Mouse (Mus musculus): ENCODE measurements around the gene Ccdc85b. TPM values are rescaled to one million over a fixed set of nuclear protein-coding genes. Genes with fewer than 3 reads are reported as not detected.

Gene Ccdc85b
- polyA plus RNA-seq, 1 experiment from 2014 or later, result 7.1 TPM

DNA sequence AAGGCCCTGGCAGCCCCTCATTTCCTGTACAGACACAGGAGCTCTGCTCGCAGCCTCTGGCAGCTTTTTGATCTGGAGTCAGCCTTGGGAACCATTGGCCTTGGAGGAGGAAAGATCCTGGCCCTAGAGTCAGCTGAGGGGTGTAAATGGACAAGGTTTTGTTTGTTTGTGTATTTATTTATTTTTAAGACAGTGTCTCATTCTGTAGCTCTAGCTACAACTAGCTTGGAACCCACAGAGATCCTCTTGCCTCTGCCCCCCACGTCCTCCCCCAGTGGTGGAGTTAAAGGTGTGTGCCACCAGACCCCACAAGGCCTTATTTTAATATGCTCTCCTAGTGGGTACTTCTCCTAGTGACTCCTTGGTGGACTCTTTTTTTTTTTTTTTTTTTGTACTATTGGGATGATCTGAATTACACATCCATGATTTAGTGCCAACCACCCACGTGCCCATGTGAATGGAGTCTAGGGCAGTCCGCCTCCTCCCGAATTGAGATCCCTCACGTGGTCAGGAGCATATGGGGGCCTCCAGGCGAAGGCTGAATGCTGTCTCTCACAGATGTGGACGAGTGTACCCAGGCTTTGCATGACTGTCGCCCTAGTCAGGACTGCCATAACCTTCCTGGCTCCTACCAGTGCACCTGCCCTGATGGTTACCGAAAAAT is 19.4 kb upstream of the Ccdc85b start:
- Histone ChIP-seq H3K4me2 (no peak overlapping the region), H3K36me3 (ENCODE audit: poor library complexity, severe bottlenecking) (peaks cover 24% of the 10 kb centered on the region), H3K27me3 (no peaks in the 10 kb centered on the region), H3K4me3 (no peak overlapping the region), H3K27ac (no peak overlapping the region), H3K9me3 (replicated peaks) (no peaks in the 10 kb centered on the region), H3K9ac (no peak overlapping the region), H3K4me1 (peaks cover 26% of the 10 kb centered on the region)
- ATAC-seq, result no peak
- 84% methylated on average over 10 of the region's 10 CpGs for WGBS

DNA sequence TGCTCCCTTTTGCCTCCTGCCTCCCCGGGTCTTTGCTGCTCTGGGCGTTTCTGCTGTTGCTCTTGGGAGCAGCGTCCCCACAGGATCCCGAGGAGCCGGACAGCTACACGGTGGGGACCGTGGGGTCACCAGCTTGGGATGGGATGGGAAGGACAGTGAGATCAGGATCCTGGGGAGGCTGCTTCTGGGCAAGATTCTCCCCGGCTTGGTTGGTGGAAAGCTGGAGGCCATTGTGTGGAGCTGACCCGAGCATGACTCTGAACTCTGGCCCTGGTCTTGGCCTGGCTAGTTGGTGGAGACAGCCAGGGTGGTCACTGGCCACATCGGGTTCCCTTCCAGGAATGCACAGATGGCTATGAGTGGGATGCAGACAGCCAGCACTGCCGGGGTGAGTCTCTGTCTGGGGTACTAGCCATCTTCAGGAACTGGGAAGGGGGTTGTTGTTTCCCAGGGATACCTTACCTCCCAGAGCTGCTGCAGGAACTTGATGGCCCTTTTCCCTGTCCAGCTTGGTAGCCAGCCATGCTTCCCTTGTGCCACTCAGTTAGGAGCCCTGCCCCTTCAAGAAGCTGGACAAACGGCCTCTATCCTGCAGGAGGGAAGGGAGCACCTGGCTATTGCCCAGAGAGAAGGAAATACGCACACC is 17.5 kb upstream of the Ccdc85b start:
- H3K4me1 ChIP-seq, result peaks cover 26% of the 10 kb centered on the region
- peak overlapping the region; percentile 81 for H3K9ac ChIP-seq
- H3K4me3 ChIP-seq, result peak overlapping the region; percentile 58
- H3K27ac ChIP-seq, result peak overlapping the region; percentile 49; the same call in 1 of the 2 replicates
- 24% methylated on average over 13 of the region's 13 CpGs for WGBS
- no peaks in the 10 kb centered on the region for H3K9me3 ChIP-seq (replicated peaks)
- peaks cover 5% of the 10 kb centered on the region for H3K36me3 ChIP-seq (ENCODE audit: poor library complexity, severe bottlenecking)
- no peaks in the 10 kb centered on the region for H3K27me3 ChIP-seq
- peak overlapping the region; percentile 96 for H3K4me2 ChIP-seq
- peak; percentile 20; the same call in 1 of the 2 replicates for ATAC-seq

DNA sequence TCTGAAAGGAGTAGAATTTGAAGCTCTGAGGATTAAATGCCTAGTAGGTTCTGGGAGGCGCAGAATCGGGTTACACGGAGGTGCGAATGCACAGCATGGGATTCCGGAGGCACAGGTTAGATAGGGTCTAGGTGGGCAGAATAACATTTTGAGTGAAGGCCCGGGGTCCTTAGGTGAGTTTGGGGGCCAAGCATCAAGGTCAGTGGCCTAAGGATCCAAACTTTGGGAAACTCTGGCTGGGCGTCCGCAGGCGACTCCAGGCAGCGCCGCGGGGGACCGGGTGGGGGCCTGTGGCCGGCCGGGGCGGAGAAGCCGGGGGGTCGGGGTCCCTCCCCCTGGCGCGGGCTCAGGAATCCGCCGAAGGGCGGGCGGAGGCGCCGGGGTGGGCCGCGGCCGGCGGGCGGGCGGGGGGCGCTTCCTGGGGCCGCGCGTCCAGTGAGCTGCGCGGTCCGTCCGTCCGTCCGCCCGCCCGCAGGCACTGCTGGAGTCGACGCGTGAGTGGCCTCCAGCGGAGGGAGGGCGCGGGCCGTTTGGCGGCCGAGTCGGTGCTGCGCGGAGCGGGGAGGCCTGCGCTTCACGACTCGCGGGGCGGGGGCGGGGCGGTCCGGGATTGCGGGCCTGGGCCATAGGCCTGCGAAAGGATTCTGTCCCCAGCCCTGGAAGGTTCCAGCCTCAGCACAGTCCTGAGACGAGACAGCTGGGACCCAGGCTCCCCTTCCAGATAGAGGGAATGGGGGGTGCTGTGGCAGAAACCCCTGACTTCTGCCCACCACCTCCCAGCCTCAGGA is 16.8 kb upstream of the Ccdc85b start:
- peaks cover 26% of the 10 kb centered on the region for H3K4me1 ChIP-seq
- H3K4me2 ChIP-seq, result peak overlapping the region; percentile 96
- H3K36me3 ChIP-seq (ENCODE audit: poor library complexity, severe bottlenecking), result no peaks in the 10 kb centered on the region; the same call in 1 of the 2 replicates
- peak overlapping the region; percentile 81 for H3K9ac ChIP-seq
- WGBS, result 2% methylated on average over 24 of the region's 68 CpGs
- H3K9me3 ChIP-seq (replicated peaks), result no peaks in the 10 kb centered on the region
- ATAC-seq, result peak; percentile 56
- no peaks in the 10 kb centered on the region for H3K27me3 ChIP-seq
- H3K27ac ChIP-seq, result peak overlapping the region; percentile 49; the same call in 1 of the 2 replicates
- H3K4me3 ChIP-seq, result peak overlapping the region; percentile 58

DNA sequence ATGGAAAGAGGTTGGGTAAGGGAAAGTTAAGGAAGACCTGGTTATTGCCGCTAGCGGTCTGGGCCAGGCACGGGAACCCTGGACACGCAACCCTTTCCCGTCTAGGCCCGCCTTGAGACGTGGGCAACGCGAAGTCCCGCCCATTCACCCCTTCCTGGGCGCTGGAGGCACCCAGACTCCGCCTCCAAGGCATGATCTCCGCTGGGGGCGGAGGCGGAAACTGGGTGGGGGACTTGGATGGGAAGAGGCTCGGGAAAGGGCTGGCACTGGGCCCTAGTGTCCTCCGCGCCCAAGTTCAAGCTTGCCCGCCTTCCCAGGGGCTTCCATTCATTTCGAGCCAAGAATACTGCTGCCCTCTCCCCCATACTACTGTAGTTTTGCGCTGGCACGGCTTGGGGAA is 16.0 kb upstream of the Ccdc85b start, which contains the start of gene Efemp2:
Efemp2 (plus strand) TSS at position 235 of the 400 bp plus-strand sequence.
- Histone ChIP-seq H3K4me2 (peak within 1 kb of the TSS; percentile 96), H3K27ac (peak within 1 kb of the TSS; percentile 49), H3K9ac (peak within 1 kb of the TSS; percentile 81), H3K9me3 (replicated peaks) (no peaks in the 10 kb centered on the region), H3K4me1 (peaks cover 26% of the 10 kb centered on the region), H3K4me3 (peak within 1 kb of the TSS; percentile 58), H3K36me3 (ENCODE audit: poor library complexity, severe bottlenecking) (no peaks in the 10 kb centered on the region; the same call in 1 of the 2 replicates), H3K27me3 (no peaks in the 10 kb centered on the region)
- ATAC-seq, result peak; percentile 65
- WGBS, result 2% methylated on average over 22 of the region's 22 CpGs

DNA sequence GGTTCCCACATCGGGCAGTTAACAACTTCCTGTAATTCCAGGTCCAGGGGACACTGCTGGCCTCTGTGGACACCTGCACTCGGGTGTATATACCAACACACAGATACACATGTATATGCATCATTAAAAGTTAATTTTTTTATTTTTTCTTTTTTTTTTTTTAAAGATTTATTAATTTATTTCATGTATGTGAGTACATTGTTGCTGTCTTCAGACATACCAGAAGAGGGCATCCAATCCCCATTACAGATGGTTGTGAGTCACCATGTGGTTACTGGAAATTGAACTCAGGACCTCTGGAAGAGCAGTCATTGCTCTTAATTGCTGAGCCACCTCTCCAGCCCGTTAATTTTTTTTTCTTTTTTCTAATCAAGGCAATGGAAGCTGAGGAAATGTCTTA is 15.2 kb upstream of the Ccdc85b start:
- peaks cover 2% of the 10 kb centered on the region for H3K36me3 ChIP-seq (ENCODE audit: poor library complexity, severe bottlenecking)
- ATAC-seq, result no peak
- H3K27ac ChIP-seq, result no peak overlapping the region
- H3K9me3 ChIP-seq (replicated peaks), result no peaks in the 10 kb centered on the region
- H3K4me2 ChIP-seq, result no peak overlapping the region
- WGBS, result 79% methylated on average over 3 of the region's 3 CpGs
- H3K27me3 ChIP-seq, result no peaks in the 10 kb centered on the region
- peaks cover 26% of the 10 kb centered on the region for H3K4me1 ChIP-seq
- H3K4me3 ChIP-seq, result no peak overlapping the region
- no peak overlapping the region for H3K9ac ChIP-seq

DNA sequence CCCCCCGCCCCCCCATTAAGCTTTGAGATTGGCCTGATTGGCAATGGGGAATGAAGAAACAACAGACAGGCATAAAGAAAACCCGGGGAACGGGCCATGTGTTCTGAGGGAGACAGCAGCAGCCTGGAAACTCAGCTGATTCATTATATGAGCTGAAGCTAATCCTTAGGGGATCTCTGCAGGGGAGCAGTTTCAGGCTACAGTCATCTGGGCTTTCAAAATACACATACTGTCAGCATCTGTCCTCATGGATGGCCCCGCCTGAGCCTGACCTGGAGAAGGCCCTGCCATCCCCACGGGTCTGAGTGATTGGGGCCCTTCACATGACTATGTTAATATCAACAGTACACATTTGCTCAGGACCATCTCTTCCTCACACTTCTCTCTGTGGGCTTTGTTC is 14.2 kb upstream of the Ccdc85b start:
- no peak overlapping the region for H3K4me2 ChIP-seq
- H3K4me1 ChIP-seq, result peaks cover 26% of the 10 kb centered on the region
- H3K36me3 ChIP-seq (ENCODE audit: poor library complexity, severe bottlenecking), result peaks cover 12% of the 10 kb centered on the region
- no peaks in the 10 kb centered on the region for H3K9me3 ChIP-seq (replicated peaks)
- ATAC-seq, result no peak
- no peak overlapping the region for H3K27ac ChIP-seq
- no peak overlapping the region for H3K4me3 ChIP-seq
- WGBS, result 46% methylated on average over 5 of the region's 5 CpGs
- no peaks in the 10 kb centered on the region for H3K27me3 ChIP-seq
- no peak overlapping the region for H3K9ac ChIP-seq

DNA sequence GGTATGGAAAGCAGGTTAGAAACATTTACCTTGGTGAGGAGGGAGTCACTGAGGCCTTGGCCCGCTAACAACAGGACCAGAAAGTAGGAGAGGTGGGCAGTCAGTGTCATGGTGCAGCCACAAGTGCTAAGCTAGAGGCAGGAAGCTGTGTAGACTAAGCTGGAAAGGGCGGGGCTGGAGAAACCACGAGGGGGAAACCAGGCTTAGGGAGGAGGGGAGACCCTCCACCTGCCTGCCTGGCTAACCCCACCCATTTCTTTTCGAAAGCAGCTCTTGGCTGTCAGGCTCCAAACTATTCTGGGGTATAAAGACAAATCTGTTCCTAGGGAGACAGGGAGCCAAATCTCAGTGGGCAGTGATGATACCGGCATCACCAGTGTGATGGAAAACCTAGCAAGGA is 10.7 kb upstream of the Ccdc85b start, which contains the start of gene Ctsw:
Ctsw (minus strand) TSS at position 134 of the 400 bp plus-strand sequence.
- Histone ChIP-seq H3K36me3 (ENCODE audit: poor library complexity, severe bottlenecking) (peaks cover 47% of the 10 kb centered on the region), H3K27me3 (no peaks in the 10 kb centered on the region), H3K4me2 (no peak within 1 kb of the TSS), H3K27ac (no peak within 1 kb of the TSS), H3K9ac (no peak within 1 kb of the TSS), H3K4me3 (no peak within 1 kb of the TSS), H3K9me3 (replicated peaks) (no peaks in the 10 kb centered on the region), H3K4me1 (peaks cover 13% of the 10 kb centered on the region)
- no peak for ATAC-seq
- WGBS, result 60% methylated on average over 5 of the region's 5 CpGs

DNA sequence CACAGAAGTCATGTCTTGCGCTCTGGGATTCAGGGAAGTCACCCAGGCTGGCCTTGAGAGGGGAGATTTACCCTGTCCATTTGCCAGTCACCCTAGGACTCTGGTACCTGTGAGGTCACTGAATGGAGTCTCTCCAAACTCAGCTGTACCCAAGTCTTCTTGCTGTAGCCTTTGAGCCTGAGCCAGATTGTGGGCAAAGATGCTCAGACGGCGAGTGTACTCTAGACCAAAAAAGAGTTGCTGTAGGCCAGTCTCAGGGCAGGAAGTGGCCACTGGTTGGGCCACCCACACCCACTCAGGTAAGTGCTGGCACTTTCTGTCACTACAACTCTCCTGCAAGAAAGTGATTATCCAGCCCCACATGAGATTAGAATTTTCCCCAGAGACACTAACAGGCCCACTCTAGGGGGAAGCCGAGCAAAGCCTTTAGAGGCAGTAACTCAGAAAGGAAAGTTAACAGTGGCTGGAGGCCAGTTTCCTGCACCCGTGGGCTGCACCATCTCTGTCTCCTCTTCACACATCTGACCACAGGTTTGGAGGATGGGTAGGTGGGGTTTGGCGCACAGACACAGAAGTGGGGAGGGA is 9.3 kb upstream of the Ccdc85b start:
- Histone ChIP-seq H3K4me2 (no peak overlapping the region), H3K4me3 (no peak overlapping the region), H3K9ac (peak overlapping the region; percentile 21; the same call in 1 of the 2 replicates), H3K4me1 (peaks cover 13% of the 10 kb centered on the region), H3K9me3 (replicated peaks) (no peaks in the 10 kb centered on the region), H3K27me3 (no peaks in the 10 kb centered on the region), H3K36me3 (ENCODE audit: poor library complexity, severe bottlenecking) (peaks cover 59% of the 10 kb centered on the region), H3K27ac (no peak overlapping the region)
- ATAC-seq, result no peak
- 92% methylated on average over 6 of the region's 6 CpGs for WGBS

DNA sequence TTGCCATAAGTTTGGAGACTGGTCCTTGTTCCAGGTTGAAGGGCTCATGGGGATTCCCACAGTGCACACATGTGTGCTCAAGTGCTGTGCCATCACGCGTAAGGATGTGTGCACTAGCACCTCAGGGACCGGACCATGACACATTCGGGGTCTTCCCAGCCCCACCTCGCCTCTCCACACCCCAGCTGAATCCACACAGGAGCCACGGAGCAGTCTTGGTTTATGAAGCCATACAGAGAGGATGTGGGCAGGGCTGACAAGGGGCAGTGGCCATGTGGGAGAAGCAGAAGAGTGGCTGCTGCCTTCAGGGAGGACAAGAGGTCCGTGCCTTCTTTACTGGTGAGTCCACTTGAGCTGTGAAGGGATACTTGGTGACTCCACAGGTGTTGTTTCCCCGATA is 7.3 kb upstream of the Ccdc85b start:
- Histone ChIP-seq H3K9ac (no peak overlapping the region), H3K27ac (no peak overlapping the region), H3K36me3 (ENCODE audit: poor library complexity, severe bottlenecking) (peaks cover 59% of the 10 kb centered on the region), H3K4me2 (no peak overlapping the region), H3K4me3 (no peak overlapping the region), H3K27me3 (no peaks in the 10 kb centered on the region), H3K4me1 (peaks cover 26% of the 10 kb centered on the region), H3K9me3 (replicated peaks) (no peaks in the 10 kb centered on the region)
- no peak for ATAC-seq
- WGBS, result 94% methylated on average over 8 of the region's 8 CpGs

DNA sequence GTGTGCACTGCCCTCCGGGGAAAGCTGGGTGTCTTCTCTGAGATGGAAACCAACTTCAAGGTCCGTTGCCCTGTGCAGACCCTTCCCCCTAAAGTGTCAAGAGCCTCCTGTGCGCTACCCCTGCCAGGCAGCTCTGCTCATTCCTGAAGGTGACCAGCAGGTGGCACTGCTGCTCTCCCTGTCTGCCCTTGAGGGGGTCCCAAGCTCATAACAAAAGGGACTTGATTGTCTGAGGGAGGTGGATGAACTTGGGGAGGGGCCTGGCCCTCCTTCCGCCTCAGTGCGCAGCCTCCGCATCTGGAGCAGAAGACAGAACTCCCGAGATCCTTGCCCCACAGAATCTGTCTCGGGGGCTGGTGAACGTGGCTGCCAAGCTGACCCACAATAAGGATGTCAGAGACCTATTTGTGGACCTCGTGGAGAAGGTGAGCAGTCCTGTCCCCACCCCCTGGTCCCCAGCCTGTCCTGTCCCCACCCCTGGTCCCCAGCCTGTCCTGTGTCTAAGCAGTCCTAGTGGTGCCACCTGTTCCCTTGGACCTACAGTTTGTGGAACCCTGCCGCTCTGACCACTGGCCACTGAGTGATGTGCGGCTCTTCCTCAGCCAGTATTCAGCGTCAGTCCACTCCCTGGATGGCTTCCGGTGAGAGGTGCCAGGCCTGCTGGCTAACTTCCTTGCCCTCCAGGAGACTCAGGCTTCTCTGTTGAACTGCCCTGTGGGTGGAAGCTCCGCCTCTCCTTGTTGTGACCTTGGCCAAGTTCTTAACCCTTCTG is 6.3 kb upstream of the Ccdc85b start:
- peak; percentile 55 for ATAC-seq
- Histone ChIP-seq H3K27me3 (peaks cover 2% of the 10 kb centered on the region; the same call in 1 of the 2 replicates), H3K4me3 (peak overlapping the region; percentile 31), H3K4me2 (peak overlapping the region; percentile 56), H3K27ac (peak overlapping the region; percentile 70), H3K4me1 (peaks cover 31% of the 10 kb centered on the region), H3K9ac (peak overlapping the region; percentile 62), H3K36me3 (ENCODE audit: poor library complexity, severe bottlenecking) (peaks cover 59% of the 10 kb centered on the region), H3K9me3 (replicated peaks) (no peaks in the 10 kb centered on the region)
- 40% methylated on average over 15 of the region's 15 CpGs for WGBS

DNA sequence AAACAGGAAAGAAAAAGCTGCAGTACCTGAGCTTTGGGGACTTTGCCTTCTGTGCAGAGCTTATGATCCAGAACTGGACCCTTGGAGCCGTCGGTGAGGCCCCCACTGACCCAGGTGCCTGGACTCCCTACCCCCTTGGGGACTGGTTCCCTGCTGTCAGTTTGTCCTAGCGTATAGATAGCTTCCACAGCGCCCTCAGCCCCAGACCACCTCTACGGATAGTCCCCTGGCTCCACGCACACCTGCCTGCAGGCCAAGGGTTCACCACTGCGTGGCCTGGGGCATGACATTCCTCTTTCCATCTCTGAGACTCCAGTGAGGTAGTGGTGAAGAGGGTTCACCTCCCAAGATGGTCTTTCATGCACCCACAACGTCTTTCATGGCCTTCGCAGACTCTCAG is 5.5 kb upstream of the Ccdc85b start:
- no peak overlapping the region for H3K27ac ChIP-seq
- H3K4me1 ChIP-seq, result peaks cover 31% of the 10 kb centered on the region
- H3K27me3 ChIP-seq, result peaks cover 4% of the 10 kb centered on the region; the same call in 1 of the 2 replicates
- H3K9me3 ChIP-seq (replicated peaks), result no peaks in the 10 kb centered on the region
- H3K9ac ChIP-seq, result no peak overlapping the region
- 92% methylated on average over 9 of the region's 9 CpGs for WGBS
- peaks cover 59% of the 10 kb centered on the region for H3K36me3 ChIP-seq (ENCODE audit: poor library complexity, severe bottlenecking)
- no peak for ATAC-seq
- H3K4me3 ChIP-seq, result no peak overlapping the region
- no peak overlapping the region for H3K4me2 ChIP-seq
